Mouse (Mus musculus) CH12.LX (cell line): Measurements from ENCODE around the gene Chaf1b.

Experiments
- POLR2A ChIP-seq: IDR thresholded peaks from 2 replicates; pipeline ENCODE4 v1.6.1; 2011; ENCODE audit warnings: low read depth, mild to moderate bottlenecking, improper control_type of control experiment, low read length
- ZNF384 ChIP-seq: IDR thresholded peaks from 2 replicates; pipeline ENCODE4 v1.6.1; 2012; ENCODE audit warnings: low read depth, low read length, improper control_type of control experiment, inconsistent platforms

- no peak for TF ChIP-seq POLR2A
- TF ChIP-seq ZNF384, result no peak
Measured at GRCm38 (mm10) chr16:93919189-93919588, 35.5 kb downstream of the Chaf1b start.
